33 mouse cellular contexts compared by ENCODE assay signal in genomic region chr16:48262901-48263300, GRCm38 (mm10). TPM values are rescaled to one million over a fixed set of nuclear protein-coding genes. Genes with fewer than 3 reads are reported as not detected.
"Had no signal": no experiment of that assay in that cellular context is flagged by ENCODE, and none has a peak within 500 bp of the region (broad histone marks: within the 10 kb centered on the region; RNA-seq: fewer than 3 reads in every experiment).

No protein-coding gene starts in this region.

- DNase-seq: kidney, adult 11 months; kidney, adult 9 months; kidney, postnatal 25 days; left cerebral cortex, postnatal 4 days; lung, adult 2 months; lung, postnatal 14 days; lung, postnatal 4 days; thymus, adult 18-20 months; thymus, postnatal 36 days had no signal

- H3K9me3 ChIP-seq: limb, embryonic 12.5 days; limb, embryonic 15.5 days; liver, embryonic 12.5 days; liver, embryonic 15.5 days; midbrain, embryonic 10.5 days; midbrain, embryonic 13.5 days; neural tube, embryonic 13.5 days had no signal

- H3K4me2 ChIP-seq: limb, embryonic 12.5 days; limb, embryonic 15.5 days; liver, embryonic 12.5 days; liver, embryonic 15.5 days; midbrain, embryonic 13.5 days; neural tube, embryonic 13.5 days had no signal

- ATAC-seq: liver, embryonic 12.5 days; midbrain, embryonic 13.5 days; midbrain, embryonic 16.5 days had no signal

- H3K27me3 ChIP-seq: limb, embryonic 12.5 days; limb, embryonic 15.5 days; liver, embryonic 12.5 days; liver, embryonic 15.5 days; midbrain, embryonic 13.5 days; neural tube, embryonic 13.5 days had no signal

- H3K27ac ChIP-seq: kidney, postnatal 0 days; limb, embryonic 12.5 days; limb, embryonic 15.5 days; liver, embryonic 12.5 days; liver, embryonic 15.5 days; midbrain, embryonic 10.5 days; midbrain, embryonic 13.5 days; neural tube, embryonic 13.5 days had no signal

- H3K4me3 ChIP-seq: limb, embryonic 12.5 days; limb, embryonic 15.5 days; liver, embryonic 12.5 days; liver, embryonic 15.5 days; midbrain, embryonic 10.5 days; midbrain, embryonic 13.5 days; myocyte; neural tube, embryonic 13.5 days had no signal

- H3K4me1 ChIP-seq: limb, embryonic 12.5 days; limb, embryonic 15.5 days; liver, embryonic 12.5 days; liver, embryonic 15.5 days; midbrain, embryonic 10.5 days; midbrain, embryonic 13.5 days; neural tube, embryonic 13.5 days had no signal

- H3K36me3 ChIP-seq: limb, embryonic 12.5 days; limb, embryonic 15.5 days; liver, embryonic 12.5 days; liver, embryonic 15.5 days; midbrain, embryonic 10.5 days; midbrain, embryonic 13.5 days; neural tube, embryonic 13.5 days had no signal

- H3K9ac ChIP-seq: limb, embryonic 12.5 days; limb, embryonic 15.5 days; liver, embryonic 12.5 days; liver, embryonic 15.5 days; midbrain, embryonic 13.5 days; neural tube, embryonic 13.5 days had no signal

RNA-seq across cellular contexts. Expression of gene Dppa4, which starts 20.6 kb away (rescaled TPM):
- total RNA-seq: layer of hippocampus, adult 8-10 months; layer of hippocampus, postnatal 10 days; left cerebral cortex, adult 8-10 months; left cerebral cortex, postnatal 14 days; left cerebral cortex, postnatal 4 days; megakaryocyte, adult 5-6 weeks; monocyte, adult 5-6 weeks; neutrophil, adult 5-6 weeks had no signal
- polyA plus RNA-seq: kidney, postnatal 0 days; large intestine, adult 2 months; limb, embryonic 12.5 days; limb, embryonic 15.5 days; liver, embryonic 15.5 days; lung, adult 2 months; lung, embryonic 16.5 days; midbrain, embryonic 10.5 days; midbrain, embryonic 13.5 days; midbrain, embryonic 16.5 days; neural tube, embryonic 13.5 days; small intestine, adult 2 months; spleen, adult 2 months; stomach, embryonic 16.5 days; urinary bladder, adult 2 months had no signal

RNA-seq across cellular contexts. Expression of gene Dppa2, which starts 40.8 kb away (rescaled TPM):
- total RNA-seq: left cerebral cortex, adult 8-10 months; left cerebral cortex, postnatal 14 days; left cerebral cortex, postnatal 4 days; megakaryocyte, adult 5-6 weeks; monocyte, adult 5-6 weeks; neutrophil, adult 5-6 weeks had no signal
- polyA plus RNA-seq: kidney, postnatal 0 days; large intestine, adult 2 months; limb, embryonic 12.5 days; limb, embryonic 15.5 days; liver, embryonic 12.5 days; liver, embryonic 15.5 days; lung, adult 2 months; midbrain, embryonic 10.5 days; midbrain, embryonic 13.5 days; midbrain, embryonic 16.5 days; neural tube, embryonic 13.5 days; small intestine, adult 2 months; stomach, embryonic 16.5 days; testis, adult 2 months; urinary bladder, adult 2 months had no signal
